Mouse (Mus musculus) retina, postnatal 1 day (tissue): ENCODE data around the gene Dad1.

ENCODE experiments used
- DNase-seq: peaks from one replicate; pipeline ENCODE4 v3.0.0-alpha.2; 2012

Dad1 gene

GRCm38 (mm10) chr14:54203776-54204175 lies 50.1 kb downstream of the Dad1 start:
- no peak for DNase-seq

GRCm38 (mm10) chr14:54203207-54203606 lies 50.7 kb downstream of the Dad1 start:
- DNase-seq, result no peak

- no peak for DNase-seq
Observed at GRCm38 (mm10) chr14:54200363-54200762, 53.5 kb downstream of the Dad1 start.

- DNase-seq, result no peak
Observed at GRCm38 (mm10) chr14:54199662-54200061, 54.2 kb downstream of the Dad1 start.

- no peak for DNase-seq
Observed at GRCm38 (mm10) chr14:54197740-54198139, 56.2 kb downstream of the Dad1 start.

- DNase-seq, result no peak
Observed at GRCm38 (mm10) chr14:54195838-54196423, 58.0 kb downstream of the Dad1 start.

- no peak for DNase-seq
Observed at GRCm38 (mm10) chr14:54193354-54194133, 60.4 kb downstream of the Dad1 start.

- no peak for DNase-seq
Observed at GRCm38 (mm10) chr14:54192462-54192847, 61.4 kb downstream of the Dad1 start.

GRCm38 (mm10) chr14:54191594-54192461 lies 62.1 kb downstream of the Dad1 start:
- peak; percentile 28 for DNase-seq

- DNase-seq, result no peak
Observed at GRCm38 (mm10) chr14:54191026-54191390, 62.9 kb downstream of the Dad1 start.

- DNase-seq, result no peak
Observed at GRCm38 (mm10) chr14:54190305-54191025, 63.4 kb downstream of the Dad1 start.

GRCm38 (mm10) chr14:54189255-54189654 lies 64.6 kb downstream of the Dad1 start:
- DNase-seq, result no peak

- peak; percentile 36 for DNase-seq
Observed at GRCm38 (mm10) chr14:54187211-54187610, 66.7 kb downstream of the Dad1 start.
